Mouse (Mus musculus) neural tube, embryonic 14.5 days (tissue): ENCODE results near the gene Nat10. TPM values are rescaled to one million over a fixed set of nuclear protein-coding genes. Genes with fewer than 3 reads are reported as not detected.

Experiments used
- ATAC-seq: fragments of 200-750 bp; cut with Nextera tagmentation; 2 replicates; pipeline ENCODE4 v1.8.0; 2017; ENCODE audit warnings: low read depth, mild to moderate bottlenecking, moderate TSS enrichment, moderate library complexity
- H3K27ac ChIP-seq: fragments of 300-500 bp; sonication (generic); 2 replicates; pipeline ENCODE4 v1.5.1; 2014; ENCODE audit warnings: low read depth, mild to moderate bottlenecking, control low read depth, low read length, moderate library complexity, mixed read lengths
- H3K27me3 ChIP-seq: fragments of 300-500 bp; sonication (generic); 2 replicates; pipeline ENCODE4 v1.6.1; 2014; ENCODE audit warnings: low read length; ENCODE audit not compliant: control insufficient read depth, insufficient read depth
- H3K36me3 ChIP-seq: fragments of 300-500 bp; sonication (generic); 2 replicates; pipeline ENCODE4 v1.6.1; 2014; ENCODE audit warnings: low read length, mixed read lengths; ENCODE audit not compliant: control insufficient read depth, insufficient read depth
- H3K4me1 ChIP-seq: fragments of 300-500 bp; sonication (generic); 2 replicates; pipeline ENCODE4 v1.6.1; 2014; ENCODE audit warnings: low read length; ENCODE audit not compliant: control insufficient read depth, insufficient read depth
- H3K4me2 ChIP-seq: fragments of 300-500 bp; sonication (generic); 2 replicates; pipeline ENCODE4 v1.6.1; 2014; ENCODE audit warnings: mild to moderate bottlenecking, low read depth, low read length, control low read depth
- H3K4me3 ChIP-seq: fragments of 300-500 bp; sonication (generic); 2 replicates; pipeline ENCODE4 v1.5.1; 2014; ENCODE audit warnings: low read depth, low read length, control low read depth, mixed read lengths
- H3K9ac ChIP-seq: fragments of 300-500 bp; sonication (generic); replicated peaks from 2 replicates; pipeline ENCODE4 v1.6.1; 2014; ENCODE audit warnings: low read depth, mild to moderate bottlenecking, control low read depth, low read length, mixed read lengths
- H3K9me3 ChIP-seq: fragments of 300-500 bp; sonication (generic); 2 replicates; pipeline ENCODE4 v1.6.1; 2016; ENCODE audit warnings: low read length; ENCODE audit not compliant: control insufficient read depth
- WGBS: fragments of 180-500 bp; shearing (Covaris S2); extraction: QIAGEN DNeasy Blood & Tissue Kit; methylation state at CpG from one replicate; pipeline ENCODE4 v1.1.7; 2014; 5-methylcytosine and 5-hydroxymethylcytosine counted together
- polyA plus RNA-seq: library from polyadenylated mRNA; unstranded; fragments of >200 nt; fragmentation: Nextera tagmentation; extraction: Ambion mirVana; gene quantifications from 2 replicates; pipeline ENCODE4 v1.2.1, GENCODE M21; 2014

Gene Nat10
- polyA plus RNA-seq, 1 experiment from 2014 or later = 21.9 TPM

GRCm38 (mm10) chr2:103730999-103731398 lies 30.1 kb downstream of the Nat10 start:
- no peak overlapping the region for H3K27ac ChIP-seq
- no peak overlapping the region for H3K4me2 ChIP-seq
- H3K36me3 ChIP-seq = peaks cover 40% of the 10 kb centered on the region
- no peaks in the 10 kb centered on the region for H3K4me1 ChIP-seq
- no peak overlapping the region for H3K4me3 ChIP-seq
- H3K9me3 ChIP-seq = no peaks in the 10 kb centered on the region
- 82% methylated on average over 8 of the region's 8 CpGs for WGBS
- ATAC-seq = peak; percentile 38; the same call in 1 of the 2 replicates
- H3K9ac ChIP-seq = no peak overlapping the region
- no peaks in the 10 kb centered on the region for H3K27me3 ChIP-seq

DNA sequence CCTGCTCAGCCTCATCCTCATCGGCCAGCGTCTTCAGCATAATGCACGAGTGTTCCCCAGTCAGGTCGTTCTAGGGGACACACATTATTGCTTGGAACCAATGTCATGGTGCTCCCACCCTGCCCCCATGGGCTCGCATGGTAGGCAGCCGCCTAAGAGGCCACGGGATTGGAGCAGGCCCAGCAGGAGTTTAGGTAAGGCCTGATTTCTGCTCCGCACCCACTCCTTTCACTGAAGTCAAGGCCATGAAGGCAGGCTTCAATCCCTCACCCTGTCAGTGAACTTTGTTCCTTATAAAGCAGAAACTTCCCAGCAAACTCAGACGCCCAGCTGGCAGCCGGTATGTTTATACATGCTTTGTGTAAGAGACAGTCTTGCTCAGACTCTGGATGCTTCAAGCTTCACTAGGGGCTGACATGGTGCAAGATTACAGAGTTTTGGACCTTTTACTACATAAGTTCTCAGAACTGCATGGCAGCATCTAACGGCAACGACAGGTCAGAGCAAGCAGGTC lies 33.0 kb downstream of the Nat10 start:
- H3K4me1 ChIP-seq = no peaks in the 10 kb centered on the region

GRCm38 (mm10) chr2:103724521-103724920 lies 36.5 kb downstream of the Nat10 start:
- H3K27ac ChIP-seq = no peak overlapping the region
- peaks cover 32% of the 10 kb centered on the region for H3K36me3 ChIP-seq
- H3K9me3 ChIP-seq = no peaks in the 10 kb centered on the region
- 93% methylated on average over 2 of the region's 2 CpGs for WGBS
- H3K9ac ChIP-seq = no peak overlapping the region
- ATAC-seq = no peak
- H3K4me2 ChIP-seq = no peak overlapping the region
- no peaks in the 10 kb centered on the region for H3K4me1 ChIP-seq
- H3K4me3 ChIP-seq = no peak overlapping the region
- H3K27me3 ChIP-seq = no peaks in the 10 kb centered on the region

More for the DNA sequence above, 33.0 kb downstream of the Nat10 start:
- Histone ChIP-seq H3K9me3 (no peaks in the 10 kb centered on the region), H3K9ac (no peak overlapping the region), H3K4me2 (no peak overlapping the region), H3K27me3 (no peaks in the 10 kb centered on the region), H3K27ac (no peak overlapping the region), H3K4me3 (no peak overlapping the region), H3K36me3 (peaks cover 36% of the 10 kb centered on the region)
- 91% methylated on average over 12 of the region's 12 CpGs for WGBS
- no peak for ATAC-seq

DNA sequence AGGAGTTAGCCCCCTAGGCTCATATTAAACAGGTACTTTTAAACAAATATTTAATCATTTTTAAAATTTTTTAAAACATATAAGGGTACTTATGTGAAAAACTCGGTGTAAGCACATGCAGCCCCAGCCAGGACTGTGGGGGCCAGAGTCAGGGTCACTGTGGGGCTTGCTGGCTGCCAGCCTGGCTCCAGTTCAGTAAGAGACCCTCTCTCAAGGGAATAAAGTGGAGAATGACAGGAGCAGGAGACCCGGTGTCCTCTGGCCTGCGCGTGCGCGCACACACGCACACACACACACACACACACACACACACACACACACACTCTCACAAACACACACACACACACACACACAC lies 41.8 kb downstream of the Nat10 start:
- Histone ChIP-seq H3K36me3 (peaks cover 13% of the 10 kb centered on the region), H3K9me3 (no peaks in the 10 kb centered on the region), H3K9ac (no peak overlapping the region), H3K4me2 (no peak overlapping the region), H3K4me3 (no peak overlapping the region), H3K27ac (no peak overlapping the region), H3K27me3 (no peaks in the 10 kb centered on the region), H3K4me1 (no peaks in the 10 kb centered on the region)
- no peak; the same call in 1 of the 2 replicates for ATAC-seq
- WGBS = 91% methylated on average over 7 of the region's 7 CpGs

GRCm38 (mm10) chr2:103718594-103719291 lies 42.3 kb downstream of the Nat10 start:
- Histone ChIP-seq H3K27ac (no peak overlapping the region), H3K4me1 (no peaks in the 10 kb centered on the region), H3K36me3 (peaks cover 10% of the 10 kb centered on the region), H3K27me3 (no peaks in the 10 kb centered on the region), H3K9ac (no peak overlapping the region), H3K4me2 (no peak overlapping the region), H3K9me3 (no peaks in the 10 kb centered on the region), H3K4me3 (no peak overlapping the region)
- WGBS = 66% methylated on average over 8 of the region's 8 CpGs
- ATAC-seq = peak; percentile 85

DNA sequence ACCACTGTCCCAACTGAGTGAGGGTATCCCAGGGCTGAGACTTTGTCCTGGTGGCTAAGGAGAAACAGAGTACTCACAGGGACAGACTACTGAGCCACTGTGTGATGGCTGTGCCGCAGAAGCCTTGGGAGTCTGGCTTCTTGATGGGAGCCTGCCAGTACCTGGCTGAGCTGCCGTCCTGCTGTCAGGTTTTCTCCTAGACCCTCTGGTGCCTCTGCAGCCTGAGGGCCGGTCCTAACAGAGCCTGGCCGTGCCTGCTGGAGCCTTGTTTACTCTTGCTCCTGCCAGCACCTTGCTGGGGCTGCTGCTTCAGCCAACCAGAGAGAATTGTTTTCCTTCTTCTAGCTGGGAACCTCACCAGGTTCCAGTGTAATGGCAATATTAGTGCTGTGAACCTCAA lies 46.7 kb downstream of the Nat10 start:
- Histone ChIP-seq H3K27me3 (no peaks in the 10 kb centered on the region), H3K36me3 (no peaks in the 10 kb centered on the region; the same call in 1 of the 2 replicates), H3K4me3 (no peak overlapping the region), H3K9me3 (no peaks in the 10 kb centered on the region), H3K4me2 (no peak overlapping the region), H3K27ac (no peak overlapping the region), H3K4me1 (no peaks in the 10 kb centered on the region), H3K9ac (no peak overlapping the region)
- WGBS = 78% methylated on average over 4 of the region's 4 CpGs
- ATAC-seq = no peak

DNA sequence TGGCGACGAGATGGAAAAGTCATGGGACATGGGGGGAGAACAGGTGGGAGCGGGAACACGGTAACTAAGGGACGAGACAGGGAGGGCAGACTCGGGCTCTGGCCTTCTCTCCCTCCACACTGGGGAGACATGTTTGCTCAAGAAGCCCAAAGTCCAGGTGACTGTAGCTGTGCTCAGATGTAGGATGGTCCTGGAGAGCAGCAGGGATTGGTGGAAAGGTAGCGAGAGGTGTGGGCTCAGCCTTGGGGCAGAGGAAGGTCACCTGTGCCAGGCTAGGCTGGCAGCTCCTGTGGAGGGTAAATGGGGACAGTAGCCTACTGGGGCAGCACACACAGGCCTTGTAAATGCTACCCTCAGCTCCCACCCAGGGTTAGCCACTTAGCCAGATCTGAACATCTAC lies 47.2 kb downstream of the Nat10 start:
- Histone ChIP-seq H3K9me3 (no peaks in the 10 kb centered on the region), H3K27ac (no peak overlapping the region), H3K36me3 (no peaks in the 10 kb centered on the region; the same call in 1 of the 2 replicates), H3K9ac (no peak overlapping the region), H3K4me3 (no peak overlapping the region), H3K4me1 (no peaks in the 10 kb centered on the region), H3K27me3 (no peaks in the 10 kb centered on the region), H3K4me2 (no peak overlapping the region)
- ATAC-seq = no peak
- 93% methylated on average over 7 of the region's 7 CpGs for WGBS

- ATAC-seq = no peak
- Histone ChIP-seq H3K9ac (no peak overlapping the region), H3K36me3 (no peaks in the 10 kb centered on the region; the same call in 1 of the 2 replicates), H3K4me3 (no peak overlapping the region), H3K4me2 (no peak overlapping the region), H3K4me1 (no peaks in the 10 kb centered on the region), H3K27ac (no peak overlapping the region), H3K9me3 (no peaks in the 10 kb centered on the region), H3K27me3 (no peaks in the 10 kb centered on the region)
- WGBS = 87% methylated on average over 7 of the region's 7 CpGs
Measured at GRCm38 (mm10) chr2:103710849-103711248, 50.2 kb downstream of the Nat10 start.

DNA sequence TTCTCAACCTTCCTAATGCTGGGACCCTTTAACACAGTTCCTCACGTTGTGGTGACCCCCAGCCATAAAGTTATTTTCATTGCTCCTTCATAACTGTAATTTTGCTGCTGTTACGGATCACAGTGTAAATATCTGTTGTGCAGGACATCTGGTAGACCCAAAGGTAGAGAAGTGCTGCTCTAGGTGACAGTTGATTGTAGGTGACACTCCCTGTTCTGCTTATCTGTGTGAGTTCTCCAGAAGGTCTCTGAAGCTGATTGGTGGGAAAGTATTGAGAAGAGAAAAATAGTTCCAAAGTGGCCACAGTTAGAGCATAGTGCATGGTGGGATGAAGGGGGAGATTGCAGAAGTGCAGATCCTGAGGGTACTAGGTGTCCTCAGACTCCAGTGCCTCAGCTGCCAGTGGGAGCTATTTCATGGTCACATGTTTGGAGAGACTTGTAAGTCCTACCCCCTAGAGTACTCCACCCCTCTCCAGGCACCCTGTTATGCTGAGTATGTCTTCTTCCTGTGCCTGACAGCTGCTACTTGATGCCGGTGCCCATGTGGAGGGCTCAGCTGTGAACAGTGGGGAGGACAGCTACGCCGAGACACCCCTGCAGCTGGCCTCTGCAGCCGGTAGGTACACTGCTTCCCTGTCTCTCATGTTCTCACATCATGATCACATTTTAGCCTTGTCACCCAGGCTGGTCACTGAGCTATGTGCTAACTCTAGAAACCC lies 53.9 kb downstream of the Nat10 start:
- no peak overlapping the region for H3K4me3 ChIP-seq
- no peaks in the 10 kb centered on the region for H3K36me3 ChIP-seq
- H3K9ac ChIP-seq = no peak overlapping the region
- 79% methylated on average over 6 of the region's 6 CpGs for WGBS
- H3K27ac ChIP-seq = no peak overlapping the region
- peaks cover 8% of the 10 kb centered on the region; the same call in 1 of the 2 replicates for H3K4me1 ChIP-seq
- H3K9me3 ChIP-seq = no peaks in the 10 kb centered on the region
- H3K27me3 ChIP-seq = no peaks in the 10 kb centered on the region
- no peak for ATAC-seq
- H3K4me2 ChIP-seq = no peak overlapping the region
